Mouse (Mus musculus) mouse trophoblast stem cell (cell line): ENCODE data around the gene Ugt8a.

Source experiments
- in situ Hi-C, 2 experiments: fragments of 300-500 bp; cut with MseI, MboI; formaldehyde crosslinking; loops; 2 replicates in 1 of 2; 3 replicates in 1 of 2; pipeline ENCODE4 v1.15.1; 2025

Gene Ugt8a

GRCm38 (mm10) chr3:125869873-125870272, 68.5 kb downstream of the Ugt8a start:
- in situ Hi-C loops: loop anchor here in 1 of 2 experiments (25.0 kb wide), 1 partner anchor 542 kb away; no protein-coding TSS in a partner anchor

- in situ Hi-C loops: loop anchor here in 1 of 2 experiments (25.0 kb wide), 1 partner anchor 551 kb away; no protein-coding TSS in a partner anchor
These were observed 76.8 kb downstream of the Ugt8a start for GRCm38 (mm10) chr3:125861601-125862000.

- in situ Hi-C loops: loop anchor here in 1 of 2 experiments (10.0 kb wide), 1 partner anchor 555 kb away; no protein-coding TSS in a partner anchor
These were observed 89.1 kb downstream of the Ugt8a start for GRCm38 (mm10) chr3:125849163-125849872.

DNA sequence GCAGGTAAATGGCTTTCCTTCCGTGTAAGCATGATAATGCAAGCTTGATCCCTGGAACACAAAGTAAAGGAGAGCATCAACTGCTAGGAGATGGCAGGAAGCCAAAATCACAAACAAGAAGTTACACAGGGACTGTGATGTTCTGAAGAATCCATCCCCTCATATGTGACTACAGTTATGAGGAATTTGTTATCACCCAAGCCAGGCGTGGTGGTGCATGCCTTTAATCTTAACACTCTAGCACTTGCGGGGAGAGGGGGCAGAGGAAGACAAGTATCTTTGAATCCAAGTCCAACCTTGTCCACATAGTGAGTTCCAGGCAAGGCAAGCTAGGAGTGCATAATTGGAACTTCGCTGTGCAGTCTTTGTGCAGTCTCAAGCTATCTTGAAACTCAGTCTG, 110.4 kb downstream of the Ugt8a start:
- in situ Hi-C loops: no loop called here

DNA sequence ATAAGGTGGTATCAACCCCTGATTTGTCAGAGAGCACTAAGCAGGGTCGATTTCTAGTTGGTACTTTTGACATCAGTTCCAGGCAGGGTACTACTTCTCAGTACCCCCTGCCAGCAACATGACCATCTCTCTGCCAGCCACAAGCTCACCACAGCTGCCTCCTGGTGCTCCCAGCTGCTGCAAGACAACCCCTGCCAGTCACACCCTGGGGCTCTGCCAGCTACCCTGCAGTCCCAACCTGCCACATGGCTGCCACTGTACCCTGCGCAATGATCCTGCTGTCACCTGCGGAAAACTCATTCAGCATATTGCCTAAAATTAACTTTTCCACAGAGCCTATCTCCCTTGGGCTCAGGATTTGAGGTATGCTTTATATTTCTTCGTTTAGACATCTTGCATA, 111.2 kb downstream of the Ugt8a start:
- in situ Hi-C loops: no loop called here

- in situ Hi-C loops: no loop called here
These were observed 118.7 kb downstream of the Ugt8a start for GRCm38 (mm10) chr3:125819741-125820140.
